Mouse (Mus musculus) kidney, adult 2 months (tissue): ENCODE measurements around the gene Cdh15.

Source experiments
- CTCF ChIP-seq: fragments of 200-500 bp; conservative IDR thresholded peaks from 2 replicates; pipeline ENCODE4 v1.5.1; 2011; ENCODE audit warnings: low read depth, mild to moderate bottlenecking, control low read depth, low read length, moderate library complexity, mixed read lengths; ENCODE audit not compliant: insufficient read depth, insufficient read length
- POLR2A ChIP-seq: fragments of 200-500 bp; IDR thresholded peaks from one replicate; pipeline ENCODE4 v1.6.1; 2011; ENCODE audit warnings: low read depth, low read length, control low read depth

DNA sequence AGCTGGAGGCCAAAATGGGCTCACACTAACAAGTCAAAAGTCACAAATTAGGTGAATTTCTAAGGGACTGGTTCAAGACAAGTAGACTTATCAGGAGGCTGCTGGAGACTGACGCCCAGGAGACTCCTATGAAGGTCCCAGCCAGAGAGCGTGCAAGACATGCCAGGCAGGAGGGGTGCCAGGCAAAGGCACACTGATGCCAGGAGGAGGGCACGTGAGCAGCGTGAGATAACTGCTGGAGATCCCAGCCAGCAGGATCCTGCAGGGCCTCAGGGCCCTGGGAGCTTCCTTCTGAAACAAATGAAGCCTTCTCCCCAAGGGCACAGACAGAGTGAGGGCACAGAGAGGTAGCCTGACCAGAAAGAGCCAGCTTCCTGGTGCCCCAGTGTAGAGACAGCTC is 39.9 kb upstream of the Cdh15 start:
- no peak for TF ChIP-seq CTCF
- TF ChIP-seq POLR2A = no peak
